In the genomic region with DNA sequence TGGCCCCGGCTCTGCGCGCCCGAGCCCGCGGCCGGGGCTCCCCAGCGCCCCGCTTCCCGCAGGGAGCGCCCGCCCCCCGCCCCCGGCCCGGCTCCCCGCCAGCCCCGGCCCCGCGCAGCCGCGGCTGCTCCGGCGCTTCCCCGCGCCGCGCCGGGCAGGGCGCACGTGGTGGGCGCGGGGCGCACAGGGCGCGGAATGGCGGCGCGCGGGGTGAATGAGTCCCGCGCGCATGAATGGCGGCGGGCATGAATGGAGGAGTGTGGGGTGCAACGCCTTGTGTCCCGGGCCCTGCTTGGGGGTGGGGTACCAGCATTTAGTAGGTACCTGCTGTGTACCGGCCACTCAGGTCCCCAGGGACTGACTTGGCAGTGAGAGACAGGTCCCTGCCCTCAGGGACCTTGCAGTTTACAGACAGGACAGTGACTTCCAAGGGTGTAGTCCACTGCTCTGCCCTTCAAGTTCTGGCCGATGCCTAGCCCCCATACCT, we compare ENCODE assay signal across 8 mouse cellular contexts. TPM values are rescaled to one million over a fixed set of nuclear protein-coding genes. Genes with fewer than 3 reads are reported as not detected.
A peak's percentile ranks its signal among the peaks of the same experiment; 100 is the strongest.
DNase-seq lines count a peak whose midpoint lies in the region; ATAC-seq and TF ChIP-seq lines count a peak whose summit lies in the region.

TSS of gene Begain (minus strand) at position 51 of the 487 bp plus-strand sequence.

- peaks cover 71% of the 10 kb centered on the region for H3K27me3 ChIP-seq in heart, embryonic 13.5 days (replicated peaks)
- H3K27me3 ChIP-seq in intestine, postnatal 0 days (replicated peaks; ENCODE audit: control insufficient read depth, insufficient read depth, low read length): peaks cover 21% of the 10 kb centered on the region; the same call in 1 of the 2 replicates
- peaks cover 7% of the 10 kb centered on the region; the same call in 1 of the 2 replicates for H3K27me3 ChIP-seq in midbrain, embryonic 15.5 days (replicated peaks)

- no peak for DNase-seq in heart, postnatal 14 days
- peak; percentile 52 for DNase-seq in A20 (ENCODE audit: low read depth, low spot score)
- peak; percentile 68 for DNase-seq in embryo, embryonic 11 days
- no peak for DNase-seq in cerebellum, postnatal 4 days (ENCODE audit: low spot score in 2 of 2)
- no peak for DNase-seq in ovary, postnatal 14 days (ENCODE audit: low spot score)

- intact Hi-C loops in heart, postnatal 14 days (cut with DNase I): no loop called here

- WGBS in heart, embryonic 13.5 days: 1% methylated on average over 38 of the region's 48 CpGs
- WGBS in intestine, postnatal 0 days: 1% methylated on average over 31 of the region's 48 CpGs
- 3% methylated on average over 18 of the region's 48 CpGs for WGBS in midbrain, embryonic 15.5 days

- H3K36me3 ChIP-seq in heart, embryonic 13.5 days: no peaks in the 10 kb centered on the region
- H3K36me3 ChIP-seq in intestine, postnatal 0 days (ENCODE audit: control insufficient read depth, insufficient read depth): no peaks in the 10 kb centered on the region
- no peaks in the 10 kb centered on the region for H3K36me3 ChIP-seq in midbrain, embryonic 15.5 days (replicated peaks)

- H3K4me2 ChIP-seq in heart, embryonic 13.5 days: peak within 1 kb of the TSS; percentile 88
- H3K4me2 ChIP-seq in intestine, postnatal 0 days (replicated peaks; ENCODE audit: low read depth): peak within 1 kb of the TSS; percentile 97
- H3K4me2 ChIP-seq in midbrain, embryonic 15.5 days: peak within 1 kb of the TSS; percentile 91

- no peaks in the 10 kb centered on the region for H3K9me3 ChIP-seq in heart, embryonic 13.5 days
- no peaks in the 10 kb centered on the region for H3K9me3 ChIP-seq in intestine, postnatal 0 days (ENCODE audit: control insufficient read depth)
- no peaks in the 10 kb centered on the region for H3K9me3 ChIP-seq in midbrain, embryonic 15.5 days

- H3K4me1 ChIP-seq in heart, embryonic 13.5 days: peaks cover 12% of the 10 kb centered on the region; the same call in 1 of the 2 replicates
- H3K4me1 ChIP-seq in intestine, postnatal 0 days (replicated peaks; ENCODE audit: control insufficient read depth, insufficient read depth, low read length): no peaks in the 10 kb centered on the region
- peaks cover 18% of the 10 kb centered on the region for H3K4me1 ChIP-seq in midbrain, embryonic 15.5 days

- H3K27ac ChIP-seq in heart, embryonic 13.5 days (replicated peaks): no peak within 1 kb of the TSS
- H3K27ac ChIP-seq in intestine, postnatal 0 days (ENCODE audit: low read depth, low read length): no peak within 1 kb of the TSS
- H3K27ac ChIP-seq in midbrain, embryonic 15.5 days: peak within 1 kb of the TSS; percentile 53

- H3K9ac ChIP-seq in heart, embryonic 13.5 days: peak within 1 kb of the TSS; percentile 85
- H3K9ac ChIP-seq in intestine, postnatal 0 days (ENCODE audit: low read depth, low read length): peak within 1 kb of the TSS; percentile 46
- H3K9ac ChIP-seq in midbrain, embryonic 15.5 days: peak within 1 kb of the TSS; percentile 76

- no peak for TF ChIP-seq CTCF in intestine, postnatal 0 days (IDR thresholded peaks at IDR 0.05; ENCODE audit: low read depth)

- ATAC-seq in heart, embryonic 13.5 days (ENCODE audit: extremely low read depth, insufficient number of reproducible peaks, low FRiP score, low TSS enrichment): peak; percentile 14; the same call in 1 of the 2 replicates
- peak; percentile 37 for ATAC-seq in intestine, postnatal 0 days
- ATAC-seq in midbrain, embryonic 15.5 days (replicated peaks): peak; percentile 79

- peak within 1 kb of the TSS; percentile 62 for H3K4me3 ChIP-seq in heart, embryonic 13.5 days
- peak within 1 kb of the TSS; percentile 55 for H3K4me3 ChIP-seq in intestine, postnatal 0 days (ENCODE audit: low read depth, low read length)
- peak within 1 kb of the TSS; percentile 61 for H3K4me3 ChIP-seq in midbrain, embryonic 15.5 days

RNA-seq across cellular contexts. Expression of gene Begain, which starts in this region (rescaled TPM):
- polyA plus RNA-seq in heart, embryonic 13.5 days (2015; fragmentation: Nextera tagmentation; extraction: Ambion mirVana): 1.7 and 2.0 TPM in 2 replicates
- under 1 TPM; 0.51 to 0.67 TPM for total RNA-seq in heart, postnatal 14 days (2021)
- 1.6 and 1.8 TPM in 2 replicates for polyA plus RNA-seq in intestine, postnatal 0 days (2015; fragmentation: Nextera tagmentation; extraction: Ambion mirVana)
- polyA plus RNA-seq in midbrain, embryonic 15.5 days (2015; fragmentation: Nextera tagmentation; extraction: Ambion mirVana): 30.8 and 34.0 TPM in 2 replicates

Comparison
In these comparisons a context has a peak if more than half of its experiments do, and no peak if none do; other contexts are left out.
1. RNA of gene Begain (polyA plus RNA-seq): 30.8 to 34.0 TPM in midbrain, embryonic 15.5 days; 1.7 to 2.0 TPM in heart, embryonic 13.5 days and 1.6 to 1.8 TPM in intestine, postnatal 0 days; every median in the first group is over 10 times any median in the second.
2. ATAC-seq: peak in every context shown above with its lines; median percentile 79 in midbrain, embryonic 15.5 days; 37 in intestine, postnatal 0 days; 14 in heart, embryonic 13.5 days.
3. DNase-seq: peak in A20 (single experiment) and embryo, embryonic 11 days (single experiment); none in heart, postnatal 14 days (0 of 2), cerebellum, postnatal 4 days (0 of 2) and ovary, postnatal 14 days (single experiment).
4. Peak in every context shown above with its lines, with median percentiles within 50 percentile points of each other: H3K4me2 ChIP-seq, H3K4me3 ChIP-seq and H3K9ac ChIP-seq.